Mouse (Mus musculus) limb, embryonic 13.5 days (tissue): ENCODE results near the gene Tdrd1. TPM values are rescaled to one million over a fixed set of nuclear protein-coding genes. Genes with fewer than 3 reads are reported as not detected.

Experiments used
- polyA plus RNA-seq: library from polyadenylated mRNA; unstranded; fragments of >200 nt; fragmentation: Nextera tagmentation; extraction: Ambion mirVana; gene quantifications from 2 replicates; pipeline ENCODE4 v1.2.1, GENCODE M21; 2015

Tdrd1 gene
- polyA plus RNA-seq, 1 experiment from 2014 or later = 2.2 TPM

Other genes starting within 250 kb of the Tdrd1 start
- 0.61 and 0.62 TPM in 2 replicates for gene Adrb1, start 104.0 kb upstream of the Tdrd1 start, polyA plus RNA-seq
- gene Ccdc186, start 4.0 kb upstream of the Tdrd1 start, polyA plus RNA-seq = 24.6 and 26.9 TPM in 2 replicates
- gene Vwa2, start 48.0 kb downstream of the Tdrd1 start, polyA plus RNA-seq = 4.5 and 4.8 TPM in 2 replicates
- gene Afap1l2, start 182.0 kb downstream of the Tdrd1 start, polyA plus RNA-seq = 5.6 and 6.9 TPM in 2 replicates